Mouse (Mus musculus) ES-Bruce4 (cell line): ENCODE results near the gene Prss35. TPM values are rescaled to one million over a fixed set of nuclear protein-coding genes. Genes with fewer than 3 reads are reported as not detected.

ENCODE experiments used
- H3K27ac ChIP-seq: 2 replicates; pipeline ENCODE4 v1.5.1; 2012; ENCODE audit warnings: low read length, inconsistent platforms; ENCODE audit not compliant: insufficient read depth
- H3K27me3 ChIP-seq: 2 replicates; pipeline ENCODE4 v1.6.1; 2012; ENCODE audit warnings: mild to moderate bottlenecking, low read length, inconsistent platforms; ENCODE audit not compliant: control insufficient read depth, poor library complexity, insufficient read depth, severe bottlenecking
- H3K36me3 ChIP-seq: 2 replicates; pipeline ENCODE4 v1.6.1; 2012; ENCODE audit warnings: inconsistent platforms, mild to moderate bottlenecking, low read length, moderate library complexity; ENCODE audit not compliant: control insufficient read depth, poor library complexity, insufficient read depth, severe bottlenecking
- H3K4me1 ChIP-seq: one replicate; pipeline ENCODE4 v1.8.1; 2011; ENCODE audit warnings: low read length; ENCODE audit not compliant: control insufficient read depth, insufficient read depth
- H3K4me3 ChIP-seq: 2 replicates; pipeline ENCODE4 v1.5.1; 2011; ENCODE audit warnings: low read depth, mild to moderate bottlenecking, low read length
- H3K9ac ChIP-seq: 2 replicates; pipeline ENCODE4 v1.6.1; 2012; ENCODE audit warnings: low read depth, mild to moderate bottlenecking, inconsistent platforms; ENCODE audit not compliant: poor library complexity, severe bottlenecking
- H3K9me3 ChIP-seq: replicated peaks from 2 replicates; pipeline ENCODE4 v1.6.1; 2012; ENCODE audit warnings: mild to moderate bottlenecking, low read length, inconsistent platforms; ENCODE audit not compliant: control insufficient read depth, poor library complexity, insufficient read depth, severe bottlenecking
- CTCF ChIP-seq: IDR thresholded peaks from one replicate; pipeline ENCODE4 v1.8.1; 2011; ENCODE audit warnings: low read depth, low read length
- EP300 ChIP-seq: IDR thresholded peaks from 2 replicates; pipeline ENCODE4 v1.6.1; 2011; ENCODE audit warnings: low read depth, low read length; ENCODE audit not compliant: insufficient read depth
- POLR2A ChIP-seq: IDR thresholded peaks from one replicate; pipeline ENCODE4 v1.8.1; 2011; ENCODE audit warnings: low read length; ENCODE audit not compliant: insufficient read depth
- polyA plus RNA-seq: library from polyadenylated mRNA; stranded (reverse); fragments of >200 nt; gene quantifications from 2 replicates; pipeline ENCODE4 v1.2.4, GENCODE M21; 2011; ENCODE audit warnings: low read depth; ENCODE audit not compliant: missing spikeins, insufficient read depth, insufficient read length

Prss35 gene
- polyA plus RNA-seq, 1 experiment: 0.18 TPM

DNA sequence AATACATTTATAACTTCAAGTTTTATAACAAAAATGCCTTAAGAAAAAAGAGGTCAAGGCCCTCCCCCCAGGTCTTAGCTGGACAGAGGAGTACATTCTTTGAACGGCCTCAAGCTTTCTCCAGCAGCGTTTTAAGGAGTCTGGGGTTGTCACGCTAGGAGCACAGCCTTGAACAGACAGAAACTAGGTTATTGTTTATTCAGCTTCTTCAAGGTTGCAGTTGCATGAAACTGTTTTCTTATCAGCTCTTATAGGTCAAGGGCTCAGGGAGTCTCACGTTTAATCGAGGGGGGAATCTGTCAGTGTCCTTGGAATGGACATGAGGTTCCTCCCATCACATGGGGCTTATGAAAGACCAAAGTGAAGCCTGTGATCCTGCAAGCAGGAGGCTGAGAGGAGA is 26.3 kb upstream of the Prss35 start:
- Histone ChIP-seq H3K27me3 (no peaks in the 10 kb centered on the region; the same call in 1 of the 2 replicates), H3K36me3 (no peaks in the 10 kb centered on the region), H3K4me3 (no peak overlapping the region), H3K27ac (no peak overlapping the region), H3K9ac (no peak overlapping the region), H3K4me1 (no peaks in the 10 kb centered on the region), H3K9me3 (no peaks in the 10 kb centered on the region)
- no peak for TF ChIP-seq EP300
- no peak for TF ChIP-seq CTCF
- TF ChIP-seq POLR2A: no peak

DNA sequence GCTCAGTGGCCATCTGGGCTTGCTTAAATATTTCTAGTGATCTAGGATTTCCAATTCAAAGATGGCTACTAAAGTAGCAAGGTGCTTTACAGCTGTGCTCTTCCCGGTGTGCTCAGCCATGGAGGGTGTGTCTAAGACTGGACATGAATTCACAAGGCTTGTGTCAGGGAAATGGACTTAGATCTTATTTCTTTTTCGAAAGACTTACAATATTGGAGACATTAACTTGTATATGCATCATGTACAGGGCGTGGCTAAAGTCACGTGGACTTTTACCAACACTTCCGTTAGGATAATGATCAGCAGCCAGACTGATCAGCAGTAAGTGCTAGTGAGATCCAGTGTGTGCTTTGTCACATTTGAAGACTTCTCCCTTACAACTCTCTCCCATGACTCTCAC is 23.2 kb upstream of the Prss35 start:
- H3K27me3 ChIP-seq: no peaks in the 10 kb centered on the region
- H3K4me3 ChIP-seq: no peak overlapping the region
- no peaks in the 10 kb centered on the region for H3K9me3 ChIP-seq
- no peak overlapping the region for H3K9ac ChIP-seq
- no peaks in the 10 kb centered on the region for H3K36me3 ChIP-seq
- no peaks in the 10 kb centered on the region for H3K4me1 ChIP-seq
- H3K27ac ChIP-seq: no peak overlapping the region
- TF ChIP-seq POLR2A (no peak), CTCF (no peak), EP300 (no peak)

DNA sequence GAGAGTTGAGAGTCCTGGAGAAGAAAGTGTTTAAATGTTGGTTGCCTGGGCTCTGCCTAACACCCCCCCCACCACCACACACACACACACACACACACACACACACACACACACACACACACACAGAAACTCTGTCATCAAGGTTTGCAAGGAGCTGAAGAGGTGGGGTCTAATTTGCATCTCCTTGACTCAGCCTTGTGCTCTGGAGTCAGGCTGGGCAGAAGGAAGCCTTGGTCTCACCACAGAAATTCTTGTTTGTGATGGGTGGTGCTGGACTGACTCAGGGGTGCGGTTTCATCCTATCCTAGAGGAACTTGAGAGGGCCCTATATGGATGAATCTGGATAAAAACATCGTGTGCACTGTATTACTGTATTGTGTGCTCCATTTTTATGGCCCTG is 22.7 kb upstream of the Prss35 start:
- H3K9me3 ChIP-seq: no peaks in the 10 kb centered on the region
- H3K9ac ChIP-seq: no peak overlapping the region
- H3K4me1 ChIP-seq: no peaks in the 10 kb centered on the region
- TF ChIP-seq EP300: no peak
- TF ChIP-seq POLR2A: no peak
- no peak for TF ChIP-seq CTCF
- no peak overlapping the region for H3K27ac ChIP-seq
- no peaks in the 10 kb centered on the region for H3K36me3 ChIP-seq
- H3K4me3 ChIP-seq: no peak overlapping the region
- H3K27me3 ChIP-seq: no peaks in the 10 kb centered on the region

DNA sequence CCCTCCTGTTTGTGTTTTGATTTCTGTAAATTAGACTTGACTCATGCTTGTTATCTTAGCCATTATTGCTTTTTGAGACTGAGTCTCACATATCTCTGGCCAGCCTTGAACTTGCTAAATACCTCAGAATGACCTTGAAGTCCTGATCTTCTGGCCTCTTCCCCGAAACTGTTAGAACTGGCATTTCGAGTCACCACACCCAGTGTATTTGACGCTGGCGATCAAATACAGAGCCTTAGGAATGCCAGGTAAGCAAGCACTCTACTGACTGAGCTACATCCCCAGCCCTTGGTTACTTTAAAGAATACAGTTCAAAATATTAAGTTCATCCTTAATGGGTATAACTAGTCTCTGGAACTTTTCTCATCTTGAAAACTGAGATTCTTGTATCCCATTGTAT is 18.4 kb upstream of the Prss35 start:
- Histone ChIP-seq H3K27me3 (no peaks in the 10 kb centered on the region), H3K27ac (no peak overlapping the region), H3K9ac (no peak overlapping the region), H3K9me3 (no peaks in the 10 kb centered on the region), H3K4me1 (no peaks in the 10 kb centered on the region), H3K36me3 (no peaks in the 10 kb centered on the region), H3K4me3 (no peak overlapping the region)
- TF ChIP-seq POLR2A (no peak), EP300 (no peak), CTCF (no peak)

DNA sequence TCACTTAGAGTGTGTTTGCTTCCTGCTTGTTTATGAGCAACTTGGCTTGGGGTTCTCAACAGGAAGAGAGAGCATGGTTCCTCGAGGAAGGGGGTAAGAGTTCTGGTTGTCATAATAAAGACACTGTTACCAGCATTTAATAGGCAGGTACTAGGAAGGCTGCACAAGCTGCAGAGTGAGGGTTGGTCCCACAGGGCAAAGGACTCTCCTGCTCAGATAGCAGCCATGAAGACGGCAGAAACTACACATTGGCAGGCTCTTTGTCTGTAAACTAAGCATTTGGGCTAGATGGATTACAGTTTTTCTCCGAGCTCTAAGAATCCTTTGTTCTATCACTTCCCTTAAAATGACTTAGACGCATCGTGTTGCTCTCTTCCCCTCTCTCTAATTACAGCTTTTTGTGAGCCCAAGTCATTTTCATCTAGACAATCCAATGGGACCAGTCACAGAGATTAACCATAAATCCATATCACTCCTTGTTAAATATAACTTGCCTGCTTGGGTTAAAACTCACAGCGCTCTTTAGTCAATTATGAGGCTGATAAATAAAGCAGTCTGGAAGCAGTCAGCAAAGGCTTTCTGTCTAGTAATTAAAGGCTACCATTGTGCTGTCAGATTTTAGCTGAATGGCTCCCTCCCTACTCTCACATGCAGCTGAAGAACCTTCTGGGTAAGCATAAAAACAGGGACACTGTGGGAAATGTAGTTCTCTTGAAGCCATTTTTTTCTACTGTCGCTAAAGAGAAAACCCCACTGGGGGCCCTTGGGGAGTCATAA is 17.7 kb upstream of the Prss35 start:
- TF ChIP-seq EP300 (no peak), POLR2A (no peak), CTCF (no peak)
- Histone ChIP-seq H3K9me3 (no peaks in the 10 kb centered on the region), H3K4me1 (no peaks in the 10 kb centered on the region), H3K27ac (no peak overlapping the region), H3K27me3 (no peaks in the 10 kb centered on the region), H3K4me3 (no peak overlapping the region), H3K36me3 (no peaks in the 10 kb centered on the region), H3K9ac (no peak overlapping the region)

DNA sequence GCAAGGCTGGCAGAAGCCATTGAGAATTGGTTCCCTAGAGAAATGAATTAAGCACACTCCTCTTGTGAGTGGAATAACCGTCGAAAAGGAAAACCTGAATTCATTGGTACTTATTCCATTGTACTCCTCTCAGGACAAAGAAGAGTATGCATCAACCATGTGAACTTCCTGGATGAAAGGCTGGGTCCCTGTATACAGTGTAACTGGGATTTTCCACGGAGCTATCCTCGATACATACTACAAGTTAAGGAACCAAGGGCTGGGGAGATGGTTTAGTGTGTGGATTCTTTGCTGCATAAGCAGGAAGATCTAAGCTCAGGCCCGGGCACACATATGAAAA is 17.1 kb upstream of the Prss35 start:
- no peaks in the 10 kb centered on the region for H3K27me3 ChIP-seq
- TF ChIP-seq POLR2A (no peak), CTCF (no peak), EP300 (no peak)

More for the DNA sequence above, 17.1 kb upstream of the Prss35 start:
- Histone ChIP-seq H3K4me1 (no peaks in the 10 kb centered on the region), H3K9ac (no peak overlapping the region), H3K27ac (no peak overlapping the region), H3K9me3 (no peaks in the 10 kb centered on the region; the same call in 1 of the 2 replicates), H3K4me3 (no peak overlapping the region), H3K36me3 (no peaks in the 10 kb centered on the region)
